8 mouse cellular contexts compared by ENCODE assay signal in genomic region chrX:142490093-142490717, GRCm38 (mm10).
DNase-seq lines count a peak whose midpoint lies in the region; ATAC-seq and TF ChIP-seq lines count a peak whose summit lies in the region.

No protein-coding gene starts in this region.

- H3K79me3 ChIP-seq in C2C12 (ENCODE audit: low read depth), result no peaks in the 10 kb centered on the region

- H3K4me2 ChIP-seq in kidney, embryonic 16.5 days (replicated peaks; ENCODE audit: low read depth, low read length), result no peak overlapping the region
- H3K4me2 ChIP-seq in lung, embryonic 15.5 days, result no peak overlapping the region

- no peak overlapping the region for H3K4me3 ChIP-seq in kidney, adult 2 months (ENCODE audit: insufficient read depth, low read depth, low read length)
- no peak overlapping the region for H3K4me3 ChIP-seq in kidney, embryonic 16.5 days (ENCODE audit: low read length)
- H3K4me3 ChIP-seq in C2C12 (ENCODE audit: insufficient read depth, poor library complexity, severe bottlenecking), result no peak overlapping the region
- no peak overlapping the region for H3K4me3 ChIP-seq in lung, embryonic 15.5 days

- H3ac ChIP-seq in C2C12 (ENCODE audit: control insufficient read depth, insufficient read length, low read depth), result no peak overlapping the region

- no peak overlapping the region for H3K27ac ChIP-seq in kidney, adult 2 months (ENCODE audit: insufficient read depth, low read depth, low read length)
- no peak overlapping the region for H3K27ac ChIP-seq in kidney, embryonic 16.5 days (ENCODE audit: low read length)
- H3K27ac ChIP-seq in lung, embryonic 15.5 days, result peak overlapping the region; percentile 5; the same call in 1 of the 2 replicates

- no peak for TF ChIP-seq POLR2A in kidney, adult 2 months (IDR thresholded peaks at IDR 0.05; ENCODE audit: low read depth, low read length)

- peak; percentile 41 for DNase-seq in kidney, adult 2 months
- DNase-seq in adrenal gland, adult 2 months, result peak; percentile 72
- no peak for DNase-seq in thymus, postnatal 36 days
- DNase-seq in cerebellum, adult 18-20 months, result no peak

- no peaks in the 10 kb centered on the region for H3K9me3 ChIP-seq in kidney, embryonic 16.5 days (ENCODE audit: low read length)
- H3K9me3 ChIP-seq in lung, embryonic 15.5 days, result no peaks in the 10 kb centered on the region

- H3K27me3 ChIP-seq in kidney, adult 2 months (replicated peaks; ENCODE audit: control insufficient read depth, insufficient read depth, low read length), result no peaks in the 10 kb centered on the region
- peaks cover 11% of the 10 kb centered on the region for H3K27me3 ChIP-seq in kidney, embryonic 16.5 days (ENCODE audit: insufficient read depth, low read length)
- H3K27me3 ChIP-seq in C2C12 (ENCODE audit: control insufficient read depth, insufficient read depth, insufficient read length), result no peaks in the 10 kb centered on the region
- H3K27me3 ChIP-seq in lung, embryonic 15.5 days, result no peaks in the 10 kb centered on the region

- ATAC-seq in kidney, embryonic 16.5 days (ENCODE audit: low FRiP score, low TSS enrichment), result no peak
- ATAC-seq in lung, embryonic 15.5 days (ENCODE audit: borderline replicate concordance, extremely low read depth, low FRiP score, low TSS enrichment), result peak; percentile 59; the same call in 1 of the 2 replicates
- no peak for ATAC-seq in granulocyte monocyte progenitor cell, adult 5-6 weeks (replicated peaks; ENCODE audit: poor library complexity, severe bottlenecking)

- H3K4me1 ChIP-seq in kidney, adult 2 months (ENCODE audit: control insufficient read depth, insufficient read depth, low read length), result no peaks in the 10 kb centered on the region
- H3K4me1 ChIP-seq in kidney, embryonic 16.5 days (ENCODE audit: insufficient read depth, low read length), result no peaks in the 10 kb centered on the region
- H3K4me1 ChIP-seq in lung, embryonic 15.5 days, result no peaks in the 10 kb centered on the region

- no peaks in the 10 kb centered on the region for H3K79me2 ChIP-seq in C2C12 (ENCODE audit: control insufficient read depth, insufficient read depth)

- 41% methylated on average over 8 of the region's 8 CpGs for WGBS in kidney, adult 2 months
- WGBS in kidney, embryonic 16.5 days, result 57% methylated on average over 8 of the region's 8 CpGs
- WGBS in lung, embryonic 15.5 days, result 49% methylated on average over 8 of the region's 8 CpGs

- TF ChIP-seq CTCF in kidney, adult 2 months (conservative IDR thresholded peaks at IDR 0.05; ENCODE audit: insufficient read depth, insufficient read length, low read depth, low read length), result no peak
- no peak for TF ChIP-seq CTCF in C2C12 (IDR thresholded peaks at IDR 0.05; ENCODE audit: control insufficient read depth, insufficient read depth, insufficient read length)

- H3K9ac ChIP-seq in kidney, embryonic 16.5 days (replicated peaks; ENCODE audit: low read length), result no peak overlapping the region
- no peak overlapping the region for H3K9ac ChIP-seq in lung, embryonic 15.5 days

- H3K36me3 ChIP-seq in kidney, adult 2 months (ENCODE audit: control insufficient read depth, insufficient read depth, low read length), result no peaks in the 10 kb centered on the region
- no peaks in the 10 kb centered on the region for H3K36me3 ChIP-seq in kidney, embryonic 16.5 days (ENCODE audit: insufficient read depth, low read length)
- H3K36me3 ChIP-seq in C2C12 (ENCODE audit: control insufficient read depth, insufficient read depth), result no peaks in the 10 kb centered on the region
- H3K36me3 ChIP-seq in lung, embryonic 15.5 days, result no peaks in the 10 kb centered on the region

TF ChIP-seq in C2C12, 6 proteins besides CTCF, POLR2A, EP300 and RAD21:
- TF ChIP-seq CEBPB (IDR thresholded peaks at IDR 0.05; ENCODE audit: low read depth), result peak; percentile 90
- no peak for TF ChIP-seq USF1 (IDR thresholded peaks at IDR 0.05; ENCODE audit: low read depth)

Comparison
In these comparisons a context has a peak if more than half of its experiments do, and no peak if none do; other contexts are left out.
1. DNase-seq: peak in kidney, adult 2 months (single experiment) and adrenal gland, adult 2 months (single experiment); none in thymus, postnatal 36 days (0 of 2) and cerebellum, adult 18-20 months (0 of 2).